Mouse (Mus musculus): ENCODE measurements around the gene Veph1.

- no peak for TF ChIP-seq CTCF (IDR thresholded peaks at IDR 0.05; ENCODE audit: extremely low read depth, insufficient read length, insufficient replicate concordance, low read depth, low read length)
- TF ChIP-seq POLR2A (IDR thresholded peaks at IDR 0.05; ENCODE audit: low read depth, low read length), result no peak
Measured at GRCm38 (mm10) chr3:66091746-66092145, 204.9 kb downstream of the Veph1 start.
